Mouse (Mus musculus): ENCODE results near the gene Glod5.

GRCm38 (mm10) chrX:7992379-7993067, 25.8 kb downstream of the Glod5 start:
- TF ChIP-seq CTCF (IDR thresholded peaks at IDR 0.05; ENCODE audit: control insufficient read depth, insufficient read depth, insufficient replicate concordance, low read depth, low read length), result no peak
- no peak for TF ChIP-seq POLR2A (IDR thresholded peaks at IDR 0.05; ENCODE audit: control insufficient read depth, low read depth, low read length)
